Mouse (Mus musculus): ENCODE data around the gene Slco2a1. TPM values are rescaled to one million over a fixed set of nuclear protein-coding genes. Genes with fewer than 3 reads are reported as not detected.
A peak's percentile ranks its signal among the peaks of the same experiment; 100 is the strongest.

Slco2a1 gene
- polyA plus RNA-seq, 1 experiment = 3.6 TPM

DNA sequence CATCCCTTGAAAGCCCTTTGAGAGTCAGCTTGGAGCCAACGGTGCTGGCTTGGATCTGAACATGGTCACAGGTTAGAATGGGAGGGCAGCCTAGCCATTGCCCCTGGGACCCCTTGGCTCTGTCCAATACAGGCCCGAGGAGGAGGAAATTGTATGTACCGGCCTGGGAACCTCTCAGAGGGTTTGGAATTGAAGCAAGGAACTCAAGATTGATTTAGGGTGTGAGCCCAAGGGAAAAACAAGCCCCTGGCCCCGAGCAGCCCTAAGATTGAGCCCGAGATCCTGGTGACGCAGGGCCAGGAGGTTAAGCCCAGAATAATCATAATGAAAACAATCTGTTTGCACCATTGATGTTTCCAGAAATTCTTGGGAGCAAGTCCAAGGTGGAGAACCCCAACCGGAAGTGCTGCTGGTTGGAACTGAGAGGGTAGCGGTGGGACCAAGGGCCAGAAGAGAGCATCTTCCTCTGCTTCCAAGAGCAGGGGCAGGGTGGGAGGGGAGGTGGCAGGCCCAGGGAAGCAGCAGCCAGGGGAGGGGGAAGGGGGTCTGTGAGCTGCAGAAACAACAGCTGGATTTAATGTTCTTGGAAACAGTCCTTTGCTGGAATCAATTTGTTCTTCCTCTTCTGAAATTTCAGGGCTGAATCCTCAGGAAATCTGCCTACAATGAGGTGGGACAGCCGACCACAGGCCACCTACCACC, 10.6 kb upstream of the Slco2a1 start:
- Histone ChIP-seq H3K27ac (ENCODE audit: insufficient read depth, low read length) (no peak overlapping the region), H3K4me1 (ENCODE audit: control insufficient read depth, insufficient read depth, low read length) (peaks cover 9% of the 10 kb centered on the region), H3K27me3 (ENCODE audit: control insufficient read depth, insufficient read depth, low read length) (no peaks in the 10 kb centered on the region), H3K4me3 (replicated peaks; ENCODE audit: insufficient read depth, low read depth, low read length) (no peak overlapping the region)
- TF ChIP-seq CTCF (IDR thresholded peaks at IDR 0.05; ENCODE audit: borderline replicate concordance, insufficient read depth, low read depth, low read length) (no peak), POLR2A (IDR thresholded peaks at IDR 0.05; ENCODE audit: borderline replicate concordance, insufficient read depth, low read length) (no peak)
- DNase-seq = no peak
- 70% methylated on average over 9 of the region's 9 CpGs for WGBS

DNA sequence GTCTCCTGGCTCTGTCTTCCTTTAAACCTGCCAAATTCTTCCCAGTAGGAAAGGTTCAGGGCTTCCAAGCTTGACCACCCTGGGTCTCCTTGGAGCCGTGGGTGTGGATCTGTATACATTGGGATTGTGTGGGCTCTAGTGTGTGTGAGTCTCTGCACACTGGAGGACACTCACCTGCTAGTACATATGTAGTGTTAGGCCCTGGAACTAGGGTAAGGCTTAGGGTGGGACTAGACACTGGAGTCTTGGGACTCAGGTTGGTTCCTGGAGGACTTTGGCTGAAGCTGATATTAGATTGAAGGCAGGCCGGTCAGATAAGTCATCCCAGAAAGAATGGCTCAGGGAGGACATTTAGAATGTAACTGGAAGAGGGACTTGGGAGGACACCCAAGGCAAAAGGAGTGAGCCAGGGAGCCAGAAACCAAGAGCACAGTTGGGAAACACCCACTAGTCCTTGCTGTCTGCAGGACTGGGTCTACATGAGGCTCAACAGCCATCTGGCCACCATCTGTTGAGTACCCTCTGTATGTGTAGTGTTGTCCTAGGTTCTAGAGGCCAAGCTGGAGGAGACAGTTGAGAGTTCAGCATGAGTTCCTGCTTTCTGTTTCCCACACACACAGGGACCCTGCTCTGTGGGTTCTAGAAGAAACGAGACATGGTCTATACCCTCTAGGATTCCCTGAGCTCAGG, 9.4 kb upstream of the Slco2a1 start:
- 45% methylated on average over 3 of the region's 3 CpGs for WGBS
- no peak for TF ChIP-seq POLR2A (IDR thresholded peaks at IDR 0.05; ENCODE audit: borderline replicate concordance, insufficient read depth, low read length)
- TF ChIP-seq CTCF (IDR thresholded peaks at IDR 0.05; ENCODE audit: borderline replicate concordance, insufficient read depth, low read depth, low read length) = no peak

GRCm38 (mm10) chr9:102979956-102980355, 8.6 kb upstream of the Slco2a1 start:
- no peak overlapping the region for H3K27ac ChIP-seq (ENCODE audit: insufficient read depth, low read length)
- no peaks in the 10 kb centered on the region for H3K27me3 ChIP-seq (ENCODE audit: control insufficient read depth, insufficient read depth, low read length)
- no peak overlapping the region for H3K4me3 ChIP-seq (replicated peaks; ENCODE audit: insufficient read depth, low read depth, low read length)
- no peak for DNase-seq
- 79% methylated on average over 10 of the region's 10 CpGs for WGBS
- peaks cover 9% of the 10 kb centered on the region for H3K4me1 ChIP-seq (ENCODE audit: control insufficient read depth, insufficient read depth, low read length)
- TF ChIP-seq CTCF (IDR thresholded peaks at IDR 0.05; ENCODE audit: borderline replicate concordance, insufficient read depth, low read depth, low read length) (no peak), POLR2A (IDR thresholded peaks at IDR 0.05; ENCODE audit: borderline replicate concordance, insufficient read depth, low read length) (no peak)

More for the DNA sequence above, 9.4 kb upstream of the Slco2a1 start:
- H3K27ac ChIP-seq (ENCODE audit: insufficient read depth, low read length) = no peak overlapping the region
- H3K4me3 ChIP-seq (replicated peaks; ENCODE audit: insufficient read depth, low read depth, low read length) = no peak overlapping the region
- peak in 1 of 2 experiments; percentile 16 for DNase-seq
- peaks cover 9% of the 10 kb centered on the region for H3K4me1 ChIP-seq (ENCODE audit: control insufficient read depth, insufficient read depth, low read length)
- H3K27me3 ChIP-seq (ENCODE audit: control insufficient read depth, insufficient read depth, low read length) = no peaks in the 10 kb centered on the region

DNA sequence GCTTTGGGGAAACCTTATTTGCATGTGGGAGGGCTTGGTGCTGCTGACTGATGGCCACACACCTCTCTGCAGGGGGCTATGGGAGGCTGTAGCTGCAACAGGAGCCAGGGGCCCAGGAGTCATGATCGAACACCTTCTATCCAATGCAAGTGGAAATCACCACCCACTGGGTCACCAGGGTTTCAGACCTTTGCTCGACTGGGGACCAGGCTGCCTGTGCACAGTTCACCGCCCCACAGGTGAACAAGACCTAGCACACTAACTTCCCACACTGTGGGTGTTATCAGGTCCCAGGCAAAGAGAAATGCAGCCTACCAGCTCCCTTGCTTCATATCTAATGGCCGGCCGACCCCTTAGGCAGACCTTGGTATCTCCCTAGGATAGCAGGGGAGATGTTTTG, 8.1 kb upstream of the Slco2a1 start:
- DNase-seq = no peak
- Histone ChIP-seq H3K4me3 (replicated peaks; ENCODE audit: insufficient read depth, low read depth, low read length) (no peak overlapping the region), H3K27me3 (ENCODE audit: control insufficient read depth, insufficient read depth, low read length) (no peaks in the 10 kb centered on the region), H3K27ac (ENCODE audit: insufficient read depth, low read length) (no peak overlapping the region), H3K4me1 (ENCODE audit: control insufficient read depth, insufficient read depth, low read length) (peaks cover 9% of the 10 kb centered on the region)
- TF ChIP-seq CTCF (IDR thresholded peaks at IDR 0.05; ENCODE audit: borderline replicate concordance, insufficient read depth, low read depth, low read length) = no peak
- TF ChIP-seq POLR2A (IDR thresholded peaks at IDR 0.05; ENCODE audit: borderline replicate concordance, insufficient read depth, low read length) = no peak
- 88% methylated on average over 5 of the region's 5 CpGs for WGBS

- WGBS = 90% methylated on average over 2 of the region's 2 CpGs
- no peak overlapping the region for H3K4me3 ChIP-seq (replicated peaks; ENCODE audit: insufficient read depth, low read depth, low read length)
- H3K4me1 ChIP-seq (ENCODE audit: control insufficient read depth, insufficient read depth, low read length) = peaks cover 9% of the 10 kb centered on the region
- H3K27me3 ChIP-seq (ENCODE audit: control insufficient read depth, insufficient read depth, low read length) = no peaks in the 10 kb centered on the region
- H3K27ac ChIP-seq (ENCODE audit: insufficient read depth, low read length) = no peak overlapping the region
- no peak for DNase-seq
- TF ChIP-seq CTCF (IDR thresholded peaks at IDR 0.05; ENCODE audit: borderline replicate concordance, insufficient read depth, low read depth, low read length) = no peak
- TF ChIP-seq POLR2A (IDR thresholded peaks at IDR 0.05; ENCODE audit: borderline replicate concordance, insufficient read depth, low read length) = no peak
These were observed 6.7 kb upstream of the Slco2a1 start for GRCm38 (mm10) chr9:102981791-102982190.

GRCm38 (mm10) chr9:102982376-102982775, 6.1 kb upstream of the Slco2a1 start:
- 90% methylated on average over 3 of the region's 3 CpGs for WGBS
- peaks cover 9% of the 10 kb centered on the region for H3K4me1 ChIP-seq (ENCODE audit: control insufficient read depth, insufficient read depth, low read length)
- H3K27me3 ChIP-seq (ENCODE audit: control insufficient read depth, insufficient read depth, low read length) = no peaks in the 10 kb centered on the region
- TF ChIP-seq CTCF (IDR thresholded peaks at IDR 0.05; ENCODE audit: borderline replicate concordance, insufficient read depth, low read depth, low read length) (no peak), POLR2A (IDR thresholded peaks at IDR 0.05; ENCODE audit: borderline replicate concordance, insufficient read depth, low read length) (no peak)
- no peak for DNase-seq
- H3K4me3 ChIP-seq (replicated peaks; ENCODE audit: insufficient read depth, low read depth, low read length) = no peak overlapping the region
- no peak overlapping the region for H3K27ac ChIP-seq (ENCODE audit: insufficient read depth, low read length)

DNA sequence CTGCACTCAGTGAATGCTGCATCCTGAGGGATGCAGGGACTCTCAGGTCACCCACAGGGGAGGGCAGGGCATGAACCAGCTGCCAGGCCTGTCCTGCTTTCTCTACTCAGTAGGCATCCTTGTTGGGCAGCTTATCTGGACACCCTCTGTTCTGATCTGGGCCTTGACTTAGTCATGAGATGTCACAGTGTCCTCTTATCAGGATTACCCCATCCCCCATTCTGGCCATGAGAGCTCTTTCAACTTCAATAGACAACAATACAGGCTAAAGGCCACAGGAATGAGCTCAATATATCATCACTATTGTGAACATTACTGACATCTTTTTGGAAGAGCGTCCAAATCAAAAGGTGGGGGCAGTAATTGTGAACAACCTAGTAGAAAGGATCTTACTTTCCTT, 3.4 kb upstream of the Slco2a1 start:
- 87% methylated on average over 1 of the region's 1 CpGs for WGBS
- no peak overlapping the region for H3K4me3 ChIP-seq (replicated peaks; ENCODE audit: insufficient read depth, low read depth, low read length)
- TF ChIP-seq CTCF (IDR thresholded peaks at IDR 0.05; ENCODE audit: borderline replicate concordance, insufficient read depth, low read depth, low read length) (no peak), POLR2A (IDR thresholded peaks at IDR 0.05; ENCODE audit: borderline replicate concordance, insufficient read depth, low read length) (no peak)
- H3K4me1 ChIP-seq (ENCODE audit: control insufficient read depth, insufficient read depth, low read length) = no peaks in the 10 kb centered on the region
- no peaks in the 10 kb centered on the region for H3K27me3 ChIP-seq (ENCODE audit: control insufficient read depth, insufficient read depth, low read length)
- no peak for DNase-seq
- H3K27ac ChIP-seq (ENCODE audit: insufficient read depth, low read length) = no peak overlapping the region

DNA sequence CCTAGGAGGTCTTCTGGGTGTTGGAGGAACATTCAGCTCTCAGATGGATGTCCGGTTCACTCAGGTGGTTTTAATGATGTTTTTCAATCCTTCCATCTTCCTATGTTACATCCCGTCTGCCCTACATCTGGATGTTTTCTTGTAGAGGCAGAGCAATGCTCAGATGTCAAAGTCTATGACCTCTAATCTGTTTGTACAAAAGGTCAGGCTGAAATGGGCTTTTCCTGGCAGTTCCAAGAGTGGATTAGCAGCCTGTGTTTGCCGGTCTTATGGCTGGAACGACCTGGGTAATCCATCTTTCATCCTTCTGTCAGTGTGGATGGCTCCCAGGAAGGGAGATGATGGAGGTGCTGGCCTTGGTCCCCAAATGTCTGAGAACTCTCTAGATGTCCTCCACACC, 2.6 kb upstream of the Slco2a1 start:
- WGBS = 75% methylated on average over 4 of the region's 4 CpGs
- TF ChIP-seq CTCF (IDR thresholded peaks at IDR 0.05; ENCODE audit: borderline replicate concordance, insufficient read depth, low read depth, low read length) (no peak), POLR2A (IDR thresholded peaks at IDR 0.05; ENCODE audit: borderline replicate concordance, insufficient read depth, low read length) (no peak)

More for the DNA sequence above, 2.6 kb upstream of the Slco2a1 start:
- Histone ChIP-seq H3K4me1 (ENCODE audit: control insufficient read depth, insufficient read depth, low read length) (no peaks in the 10 kb centered on the region), H3K4me3 (replicated peaks; ENCODE audit: insufficient read depth, low read depth, low read length) (no peak overlapping the region), H3K27ac (ENCODE audit: insufficient read depth, low read length) (no peak overlapping the region), H3K27me3 (ENCODE audit: control insufficient read depth, insufficient read depth, low read length) (no peaks in the 10 kb centered on the region)
- no peak for DNase-seq

Measured in cerebellum, adult 2 months (tissue).